8 mouse cellular contexts compared by ENCODE assay signal in genomic region chr1:39192997-39193861, GRCm38 (mm10). TPM values are rescaled to one million over a fixed set of nuclear protein-coding genes. Genes with fewer than 3 reads are reported as not detected.
DNase-seq lines count a peak whose midpoint lies in the region; ATAC-seq and TF ChIP-seq lines count a peak whose summit lies in the region.

Npas2 (plus strand) TSS chr1:39193731.

- peaks cover 48% of the 10 kb centered on the region for H3K27me3 ChIP-seq in erythroblast, embryonic 14.5 days (ENCODE audit: control insufficient read depth)
- H3K27me3 ChIP-seq in liver, embryonic 13.5 days: peaks cover 58% of the 10 kb centered on the region

- peak within 1 kb of the TSS; percentile 47 for H3K4me3 ChIP-seq in erythroblast, embryonic 14.5 days (replicated peaks)
- H3K4me3 ChIP-seq in embryonic fibroblast, embryonic 13.5 days (ENCODE audit: insufficient read depth, low read length): peak within 1 kb of the TSS; percentile 35
- peak within 1 kb of the TSS; percentile 56 for H3K4me3 ChIP-seq in liver, embryonic 13.5 days (replicated peaks)

- no peak within 1 kb of the TSS for H3K27ac ChIP-seq in embryonic fibroblast, embryonic 13.5 days (ENCODE audit: insufficient read depth, low read length)
- H3K27ac ChIP-seq in liver, embryonic 13.5 days: no peak within 1 kb of the TSS

- no peak for ATAC-seq in erythroblast, adult 5-6 weeks (replicated peaks; ENCODE audit: low FRiP score, poor library complexity, severe bottlenecking)
- no peak for ATAC-seq in liver, embryonic 13.5 days (ENCODE audit: low read depth)

- peak within 1 kb of the TSS; percentile 69 for H3K4me2 ChIP-seq in liver, embryonic 13.5 days

- TF ChIP-seq POLR2A in embryonic fibroblast, embryonic 13.5 days (IDR thresholded peaks at IDR 0.05; ENCODE audit: low read depth, low read length): no peak

- DNase-seq in ES-CJ7 (ENCODE audit: low read depth, low spot score): peak; percentile 41
- DNase-seq in induced T-regulatory cell, adult 2 months (ENCODE audit: low read depth): peak; percentile 46
- no peak for DNase-seq in liver, embryonic 13.5 days
- DNase-seq in retina, postnatal 1 day: peak; percentile 65
- no peak for DNase-seq in c-Kit-positive CD71-positive TER-119-positive erythroid progenitor cells, embryonic 14.5 days (ENCODE audit: low spot score)

- H3K36me3 ChIP-seq in erythroblast, embryonic 14.5 days (ENCODE audit: control insufficient read depth): no peaks in the 10 kb centered on the region
- H3K36me3 ChIP-seq in liver, embryonic 13.5 days: no peaks in the 10 kb centered on the region

- no peaks in the 10 kb centered on the region for H3K4me1 ChIP-seq in erythroblast, embryonic 14.5 days (ENCODE audit: control insufficient read depth)
- H3K4me1 ChIP-seq in embryonic fibroblast, embryonic 13.5 days (ENCODE audit: control insufficient read depth, insufficient read depth, low read length): peaks cover 3% of the 10 kb centered on the region
- H3K4me1 ChIP-seq in liver, embryonic 13.5 days (replicated peaks): 0 out of 2 replicates have a peak, but pooled peaks cover 2% of the 10 kb centered on the region

- 1% methylated on average over 60 of the region's 66 CpGs for WGBS in liver, embryonic 13.5 days (ENCODE audit: insufficient replicate concordance)

- no peaks in the 10 kb centered on the region for H3K9me3 ChIP-seq in erythroblast, embryonic 14.5 days (ENCODE audit: control insufficient read depth, low read length)
- H3K9me3 ChIP-seq in liver, embryonic 13.5 days (replicated peaks): no peaks in the 10 kb centered on the region

- H3K9ac ChIP-seq in liver, embryonic 13.5 days: 0 out of 2 replicates have a peak within 1 kb of the TSS, but pooled peaks have one; percentile 17

- TF ChIP-seq CTCF in embryonic fibroblast, embryonic 13.5 days (IDR thresholded peaks at IDR 0.05; ENCODE audit: borderline replicate concordance, insufficient read depth, low read length): no peak

RNA-seq across cellular contexts. Expression of gene Npas2, which starts in this region (rescaled TPM):
- not detected in 2 replicates for polyA plus RNA-seq in erythroblast, embryonic 14.5 days (2012)
- total RNA-seq in erythroblast, adult 5-6 weeks (2015; ENCODE audit: low replicate concordance): not detected in 2 replicates
- total RNA-seq in erythroblast, adult 5-6 weeks (2017; ENCODE audit: low replicate concordance): 0.14 TPM in 1 of 2 replicates, not detected in the other
- polyA plus RNA-seq in embryonic fibroblast, embryonic 13.5 days (2011; ENCODE audit: insufficient read length, low read depth, missing spikeins): 0.73 and 1.7 TPM in 2 replicates
- polyA plus RNA-seq in liver, embryonic 13.5 days (2015; fragmentation: Nextera tagmentation; extraction: Ambion mirVana): 0.02 and 0.13 TPM in 2 replicates

Comparison
In these comparisons a context has a peak if more than half of its experiments do, and no peak if none do; other contexts are left out.
1. DNase-seq: peak in ES-CJ7 (single experiment), induced T-regulatory cell, adult 2 months (single experiment) and retina, postnatal 1 day (single experiment); none in liver, embryonic 13.5 days (single experiment) and c-Kit-positive CD71-positive TER-119-positive erythroid progenitor cells, embryonic 14.5 days (single experiment).
2. Peak in every context shown above with its lines, with median percentiles within 50 percentile points of each other: H3K4me3 ChIP-seq.